Mouse (Mus musculus) leukemia stem cell, adult 10-12 weeks (primary cell): ENCODE measurements around the gene Nrxn3. TPM values are rescaled to one million over a fixed set of nuclear protein-coding genes. Genes with fewer than 3 reads are reported as not detected.

ENCODE experiments used
- polyA plus RNA-seq: library from polyadenylated mRNA; stranded (reverse); fragments of >175 nt; gene quantifications from 2 replicates; pipeline ENCODE4 v1.2.3, GENCODE M21; 2012; ENCODE audit warnings: low replicate concordance

The Nrxn3 gene
- polyA plus RNA-seq = not detected in 2 replicates

GRCm38 (mm10) chr12:88722691-88723070 is at the start of gene Nrxn3:
TSS of gene Nrxn3 (plus strand) at chr12:88722876.

